Mouse (Mus musculus) G1E-ER4 (cell line): ENCODE results near the gene Dsn1. TPM values are rescaled to one million over a fixed set of nuclear protein-coding genes. Genes with fewer than 3 reads are reported as not detected.
A peak's percentile ranks its signal among the peaks of the same experiment; 100 is the strongest.

Experiments
- GATA1 ChIP-seq: IDR thresholded peaks from one replicate; pipeline ENCODE4 v1.8.0; 2012; ENCODE audit warnings: low read length, inconsistent platforms
- polyA plus RNA-seq: library from polyadenylated mRNA; stranded (reverse); fragments of >175 nt; gene quantifications from 2 replicates; pipeline ENCODE4 v1.2.3, GENCODE M21; 2012

Gene Dsn1
- polyA plus RNA-seq, 1 experiment = 6.4 TPM

DNA sequence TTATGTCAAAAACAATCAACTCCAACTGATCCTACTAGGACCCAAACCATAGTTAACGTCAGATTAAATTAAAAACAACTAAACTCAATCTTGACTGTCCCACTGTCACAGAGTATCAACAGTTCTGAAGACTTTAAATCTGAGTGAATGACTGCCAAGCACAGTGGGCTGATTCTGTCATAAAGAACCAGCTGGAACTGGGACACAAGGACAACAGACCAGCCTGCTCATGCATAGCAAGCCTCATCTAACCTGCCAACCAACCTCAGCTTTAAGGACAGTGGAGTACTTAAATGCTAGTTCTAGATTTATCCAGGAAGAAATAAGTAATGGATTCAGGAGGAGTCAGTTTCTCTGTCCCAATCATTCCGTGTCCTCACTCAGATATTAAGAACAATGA is 49.9 kb downstream of the Dsn1 start:
- no peak for TF ChIP-seq GATA1

GRCm38 (mm10) chr2:156956306-156956705 is 50.6 kb downstream of the Dsn1 start:
- peak; percentile 23 for TF ChIP-seq GATA1

- no peak for TF ChIP-seq GATA1
Measured at GRCm38 (mm10) chr2:156954463-156954862, 52.5 kb downstream of the Dsn1 start.

DNA sequence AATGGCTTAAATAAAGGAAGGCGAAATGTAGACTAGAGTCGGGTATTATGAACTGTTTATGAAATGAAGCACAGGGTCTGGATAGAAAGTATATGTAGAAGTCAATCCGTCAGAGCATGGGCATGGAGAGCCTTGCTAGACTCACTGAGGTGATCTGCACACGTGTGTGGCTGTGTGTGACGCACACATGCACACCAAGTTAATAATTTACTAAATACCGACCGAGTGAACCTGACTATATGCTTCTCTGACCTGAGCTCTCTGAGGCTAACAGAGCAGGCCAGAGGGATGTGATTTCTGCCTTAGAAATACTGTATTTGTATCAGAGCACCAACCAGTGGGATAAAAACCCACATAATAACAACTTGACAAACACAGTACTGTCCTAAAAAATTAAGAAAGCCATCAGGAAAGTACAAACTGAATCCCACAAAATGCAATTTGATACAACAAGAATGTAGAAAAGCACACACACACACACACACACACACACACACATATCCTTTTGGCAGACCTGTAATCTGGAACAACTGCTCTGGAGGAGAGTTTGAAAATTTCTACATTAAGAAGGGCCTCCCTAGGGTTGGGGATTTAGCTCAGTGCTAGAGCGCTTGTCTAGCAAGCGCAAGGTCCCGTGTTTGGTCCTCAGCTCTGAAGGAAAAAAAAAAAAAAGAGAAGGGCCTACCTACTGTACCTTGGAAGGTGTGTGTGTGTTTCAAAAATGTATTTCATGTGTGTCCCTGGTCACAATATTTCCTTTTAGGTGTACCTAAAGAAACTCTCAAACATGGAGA is 55.5 kb downstream of the Dsn1 start:
- TF ChIP-seq GATA1 = no peak

DNA sequence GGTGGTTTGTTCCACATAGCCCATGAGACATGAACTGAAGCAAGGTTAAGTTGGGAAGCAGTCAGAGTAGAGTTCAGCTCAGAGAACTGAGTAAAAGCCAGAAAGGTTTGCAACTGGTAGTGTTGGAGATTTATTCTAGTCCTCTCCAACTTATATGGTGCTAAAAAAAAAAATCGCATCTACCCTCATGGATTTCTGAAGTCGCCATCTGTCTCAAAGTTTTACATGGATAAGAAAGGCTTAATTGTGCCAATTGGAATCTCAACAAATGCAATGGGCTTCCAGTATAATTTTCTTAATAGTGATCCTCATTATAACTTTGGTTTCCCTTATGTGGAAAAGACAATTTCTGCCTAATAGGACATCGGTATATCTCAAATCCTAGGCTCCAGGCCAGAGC is 56.1 kb downstream of the Dsn1 start:
- TF ChIP-seq GATA1 = no peak

Other genes with a start within 250 kb of the Dsn1 start
- 0.09 and 0.21 TPM in 2 replicates for gene Myl9, start 231.7 kb downstream of the Dsn1 start, polyA plus RNA-seq
- gene Tgif2, start 167.1 kb downstream of the Dsn1 start, polyA plus RNA-seq = 63.8 and 94.9 TPM in 2 replicates
- gene 4930518I15Rik, start 149.2 kb downstream of the Dsn1 start, polyA plus RNA-seq = 0.05 and 0.08 TPM in 2 replicates
- 122 and 186 TPM in 2 replicates for gene Rab5if, start 144.0 kb downstream of the Dsn1 start, polyA plus RNA-seq
- 0.09 and 0.14 TPM in 2 replicates for gene Sla2, start 120.0 kb downstream of the Dsn1 start, polyA plus RNA-seq
- gene Ndrg3, start 15.1 kb downstream of the Dsn1 start, polyA plus RNA-seq = 9.5 and 11.7 TPM in 2 replicates
- gene Soga1, start 72.1 kb upstream of the Dsn1 start, polyA plus RNA-seq = 30.7 and 32.1 TPM in 2 replicates
- gene Tldc2, start 79.9 kb upstream of the Dsn1 start, polyA plus RNA-seq = not detected in 2 replicates
- 8.8 and 15.0 TPM in 2 replicates for gene Samhd1, start 128.1 kb upstream of the Dsn1 start, polyA plus RNA-seq
- 7.3 and 10.2 TPM in 2 replicates for gene Rbl1, start 197.4 kb upstream of the Dsn1 start, polyA plus RNA-seq